In the genomic region with DNA sequence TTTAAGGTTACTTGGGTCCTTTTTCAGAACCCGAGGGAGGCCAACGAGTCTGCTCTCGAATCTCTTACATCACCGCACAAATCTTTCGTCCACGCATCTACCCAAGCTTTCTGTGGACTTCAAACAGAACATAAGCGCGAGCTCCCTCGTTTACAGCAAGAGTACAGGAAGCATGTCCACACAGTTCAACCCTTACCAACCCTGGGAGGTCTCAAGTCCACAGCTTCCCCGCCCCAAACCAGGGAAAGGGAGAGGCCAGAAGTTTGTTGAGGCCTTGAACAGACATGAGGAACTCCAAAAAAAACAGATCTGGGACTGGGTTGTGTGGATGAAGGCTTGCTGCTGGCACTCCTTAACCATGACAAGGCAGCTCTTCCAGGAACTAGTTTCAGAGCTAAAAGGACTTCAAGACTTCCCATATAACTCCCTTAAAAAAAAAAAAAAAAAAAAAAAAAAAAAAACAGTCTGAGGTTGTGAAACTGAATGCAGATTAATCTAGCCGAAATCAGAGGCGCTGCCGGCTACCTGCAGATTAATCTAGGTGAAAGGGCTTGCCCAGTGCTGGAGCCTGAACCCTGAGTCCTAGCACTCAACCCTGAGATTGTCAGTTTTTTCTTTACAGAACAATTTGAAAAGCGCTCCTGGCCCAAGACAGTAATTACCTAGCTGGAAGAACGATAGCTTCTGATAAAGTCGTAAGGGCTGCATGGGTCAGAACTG, we compare ENCODE assay signal across 8 mouse cellular contexts. TPM values are rescaled to one million over a fixed set of nuclear protein-coding genes. Genes with fewer than 3 reads are reported as not detected.
DNase-seq lines count a peak whose midpoint lies in the region; ATAC-seq and TF ChIP-seq lines count a peak whose summit lies in the region.

No protein-coding gene starts in this region.

- no peak for TF ChIP-seq CTCF in G1E (IDR thresholded peaks at IDR 0.05; ENCODE audit: low read depth, low read length)

- H3K27ac ChIP-seq in heart, embryonic 13.5 days (replicated peaks), result 0 out of 2 replicates have a peak overlapping the region, but pooled peaks have one; percentile 84
- no peak overlapping the region for H3K27ac ChIP-seq in hindbrain, embryonic 15.5 days (replicated peaks)
- no peak overlapping the region for H3K27ac ChIP-seq in midbrain, embryonic 12.5 days (replicated peaks)

- peak overlapping the region; percentile 93 for H3K9ac ChIP-seq in heart, embryonic 13.5 days
- peak overlapping the region; percentile 69 for H3K9ac ChIP-seq in hindbrain, embryonic 15.5 days
- H3K9ac ChIP-seq in midbrain, embryonic 12.5 days (replicated peaks), result peak overlapping the region; percentile 81; the same call in 1 of the 2 replicates

- no peaks in the 10 kb centered on the region for H3K9me3 ChIP-seq in heart, embryonic 13.5 days
- no peaks in the 10 kb centered on the region for H3K9me3 ChIP-seq in G1E (replicated peaks)
- no peaks in the 10 kb centered on the region for H3K9me3 ChIP-seq in hindbrain, embryonic 15.5 days
- H3K9me3 ChIP-seq in midbrain, embryonic 12.5 days, result no peaks in the 10 kb centered on the region

- H3K4me1 ChIP-seq in heart, embryonic 13.5 days, result peaks cover 33% of the 10 kb centered on the region
- H3K4me1 ChIP-seq in G1E (ENCODE audit: insufficient read depth, low read depth, low read length), result peaks cover 34% of the 10 kb centered on the region
- peaks cover 38% of the 10 kb centered on the region for H3K4me1 ChIP-seq in hindbrain, embryonic 15.5 days (replicated peaks)
- H3K4me1 ChIP-seq in midbrain, embryonic 12.5 days, result peaks cover 19% of the 10 kb centered on the region

- H3K4me2 ChIP-seq in heart, embryonic 13.5 days, result peak overlapping the region; percentile 79
- H3K4me2 ChIP-seq in hindbrain, embryonic 15.5 days, result peak overlapping the region; percentile 62
- H3K4me2 ChIP-seq in midbrain, embryonic 12.5 days (replicated peaks), result peak overlapping the region; percentile 88

- DNase-seq in heart, postnatal 36 days, result no peak
- no peak for DNase-seq in G1E (ENCODE audit: low spot score)
- DNase-seq in thymus, postnatal 0 days (ENCODE audit: low spot score), result no peak
- no peak for DNase-seq in retina, embryonic 14.5 days (ENCODE audit: low spot score)
- no peak for DNase-seq in gastrocnemius, adult 18-20 months (ENCODE audit: low spot score)

- H3K4me3 ChIP-seq in heart, embryonic 13.5 days, result peak overlapping the region; percentile 80
- peak overlapping the region; percentile 81 for H3K4me3 ChIP-seq in G1E (ENCODE audit: low read depth, low read length)
- H3K4me3 ChIP-seq in hindbrain, embryonic 15.5 days, result peak overlapping the region; percentile 78
- H3K4me3 ChIP-seq in midbrain, embryonic 12.5 days, result peak overlapping the region; percentile 65

- intact Hi-C loops in heart, postnatal 36 days (cut with DNase I), result no loop called here

- 90% methylated on average over 16 of the region's 16 CpGs for WGBS in heart, embryonic 13.5 days
- 96% methylated on average over 16 of the region's 16 CpGs for WGBS in hindbrain, embryonic 15.5 days
- WGBS in midbrain, embryonic 12.5 days, result 93% methylated on average over 16 of the region's 16 CpGs

- no peak for ATAC-seq in heart, embryonic 13.5 days (ENCODE audit: extremely low read depth, insufficient number of reproducible peaks, low FRiP score, low TSS enrichment)
- no peak for ATAC-seq in G1E (ENCODE audit: extremely low read depth, insufficient number of reproducible peaks, low FRiP score, poor library complexity, severe bottlenecking)
- no peak for ATAC-seq in hindbrain, embryonic 15.5 days (ENCODE audit: low FRiP score, low read depth)
- no peak for ATAC-seq in midbrain, embryonic 12.5 days (ENCODE audit: low FRiP score, low read depth)

- H3K27me3 ChIP-seq in heart, embryonic 13.5 days (replicated peaks), result no peaks in the 10 kb centered on the region
- H3K27me3 ChIP-seq in G1E (ENCODE audit: insufficient read depth, low read length), result no peaks in the 10 kb centered on the region
- H3K27me3 ChIP-seq in hindbrain, embryonic 15.5 days, result no peaks in the 10 kb centered on the region
- no peaks in the 10 kb centered on the region for H3K27me3 ChIP-seq in midbrain, embryonic 12.5 days

- peaks cover 43% of the 10 kb centered on the region for H3K36me3 ChIP-seq in heart, embryonic 13.5 days
- peaks cover 60% of the 10 kb centered on the region for H3K36me3 ChIP-seq in G1E (replicated peaks)
- H3K36me3 ChIP-seq in hindbrain, embryonic 15.5 days, result peaks cover 6% of the 10 kb centered on the region; the same call in 1 of the 2 replicates
- H3K36me3 ChIP-seq in midbrain, embryonic 12.5 days, result peaks cover 26% of the 10 kb centered on the region

RNA-seq across cellular contexts. Expression of a gene that starts 1.3 kb away (rescaled TPM):
- 12.0 and 18.0 TPM in 2 replicates for polyA plus RNA-seq in heart, embryonic 13.5 days (2015; fragmentation: Nextera tagmentation; extraction: Ambion mirVana)
- total RNA-seq in heart, postnatal 36 days (2021), result 10 to 100 TPM; 10.4 to 13.0 TPM
- total RNA-seq in G1E (2014; fragmentation: Nextera tagmentation) (12.9 and 16.6 TPM in 2 replicates), G1E (2017) (20.8 and 24.0 TPM in 2 replicates)
- 45.4 and 51.6 TPM in 2 replicates for polyA plus RNA-seq in G1E (2012)
- polyA plus RNA-seq in hindbrain, embryonic 15.5 days (2015; fragmentation: Nextera tagmentation; extraction: Ambion mirVana), result 21.4 and 21.5 TPM in 2 replicates
- polyA plus RNA-seq in midbrain, embryonic 12.5 days (2016; fragmentation: Nextera tagmentation; extraction: Ambion mirVana), result 13.4 and 16.5 TPM in 2 replicates
- polyA plus RNA-seq in thymus, postnatal 0 days (2015; fragmentation: Nextera tagmentation; extraction: Ambion mirVana), result 30.0 and 31.1 TPM in 2 replicates
- total RNA-seq in gastrocnemius, adult 18-20 months (2021), result 1 to 10 TPM; 8.0 to 8.2 TPM

RNA-seq across cellular contexts. Expression of a gene that starts 1.5 kb away (rescaled TPM):
- 5.0 and 5.4 TPM in 2 replicates for polyA plus RNA-seq in heart, embryonic 13.5 days (2015; fragmentation: Nextera tagmentation; extraction: Ambion mirVana)
- total RNA-seq in heart, postnatal 36 days (2021), result 1 to 10 TPM; 2.5 to 2.7 TPM
- total RNA-seq in G1E (2014; fragmentation: Nextera tagmentation) (7.1 and 10.2 TPM in 2 replicates), G1E (2017) (4.2 and 5.3 TPM in 2 replicates)
- polyA plus RNA-seq in G1E (2012), result 1.1 and 1.2 TPM in 2 replicates
- 16.8 TPM in 2 replicates for polyA plus RNA-seq in hindbrain, embryonic 15.5 days (2015; fragmentation: Nextera tagmentation; extraction: Ambion mirVana)
- polyA plus RNA-seq in midbrain, embryonic 12.5 days (2016; fragmentation: Nextera tagmentation; extraction: Ambion mirVana), result 10.8 and 12.1 TPM in 2 replicates
- 7.1 TPM in 2 replicates for polyA plus RNA-seq in thymus, postnatal 0 days (2015; fragmentation: Nextera tagmentation; extraction: Ambion mirVana)
- total RNA-seq in gastrocnemius, adult 18-20 months (2021), result 1 to 10 TPM; 1.5 TPM

RNA-seq across cellular contexts. Expression of a gene that starts 17.7 kb away (rescaled TPM):
- 26.7 and 31.8 TPM in 2 replicates for polyA plus RNA-seq in heart, embryonic 13.5 days (2015; fragmentation: Nextera tagmentation; extraction: Ambion mirVana)
- 10 to 100 TPM; 23.4 to 29.0 TPM for total RNA-seq in heart, postnatal 36 days (2021)
- 4.7 and 6.8 TPM in 2 replicates for total RNA-seq in G1E (2014; fragmentation: Nextera tagmentation)
- total RNA-seq in G1E (2017), result 1.3 and 1.7 TPM in 2 replicates
- 3.5 and 5.0 TPM in 2 replicates for polyA plus RNA-seq in G1E (2012)
- polyA plus RNA-seq in hindbrain, embryonic 15.5 days (2015; fragmentation: Nextera tagmentation; extraction: Ambion mirVana), result 39.6 and 44.8 TPM in 2 replicates
- 14.4 and 18.3 TPM in 2 replicates for polyA plus RNA-seq in midbrain, embryonic 12.5 days (2016; fragmentation: Nextera tagmentation; extraction: Ambion mirVana)
- 7.0 and 7.7 TPM in 2 replicates for polyA plus RNA-seq in thymus, postnatal 0 days (2015; fragmentation: Nextera tagmentation; extraction: Ambion mirVana)
- total RNA-seq in gastrocnemius, adult 18-20 months (2021), result 10 to 100 TPM; 20.0 to 24.3 TPM

RNA-seq across cellular contexts. Expression of a gene that starts 19.1 kb away (rescaled TPM):
- 8.7 and 9.0 TPM in 2 replicates for polyA plus RNA-seq in heart, embryonic 13.5 days (2015; fragmentation: Nextera tagmentation; extraction: Ambion mirVana)
- 1 to 10 TPM; 4.2 to 4.5 TPM for total RNA-seq in heart, postnatal 36 days (2021)
- total RNA-seq in G1E (2014; fragmentation: Nextera tagmentation) (19.0 and 22.2 TPM in 2 replicates), G1E (2017) (3.8 and 4.1 TPM in 2 replicates)
- 33.9 and 38.4 TPM in 2 replicates for polyA plus RNA-seq in G1E (2012)
- polyA plus RNA-seq in hindbrain, embryonic 15.5 days (2015; fragmentation: Nextera tagmentation; extraction: Ambion mirVana), result 24.9 and 29.2 TPM in 2 replicates
- 23.8 and 25.0 TPM in 2 replicates for polyA plus RNA-seq in midbrain, embryonic 12.5 days (2016; fragmentation: Nextera tagmentation; extraction: Ambion mirVana)
- polyA plus RNA-seq in thymus, postnatal 0 days (2015; fragmentation: Nextera tagmentation; extraction: Ambion mirVana), result 8.7 and 9.1 TPM in 2 replicates
- total RNA-seq in gastrocnemius, adult 18-20 months (2021), result 1 to 10 TPM; 5.6 to 5.8 TPM

RNA-seq across cellular contexts. Expression of a gene that starts 23.6 kb away (rescaled TPM):
- polyA plus RNA-seq in heart, embryonic 13.5 days (2015; fragmentation: Nextera tagmentation; extraction: Ambion mirVana), result 1.0 and 3.8 TPM in 2 replicates
- total RNA-seq in heart, postnatal 36 days (2021), result not detected
- not detected in 2 replicates for total RNA-seq in G1E (2014; fragmentation: Nextera tagmentation)
- not detected in 2 replicates for total RNA-seq in G1E (2017)
- polyA plus RNA-seq in G1E (2012), result not detected in 2 replicates
- polyA plus RNA-seq in hindbrain, embryonic 15.5 days (2015; fragmentation: Nextera tagmentation; extraction: Ambion mirVana), result 0.97 and 2.4 TPM in 2 replicates
- 0.52 and 0.77 TPM in 2 replicates for polyA plus RNA-seq in midbrain, embryonic 12.5 days (2016; fragmentation: Nextera tagmentation; extraction: Ambion mirVana)
- polyA plus RNA-seq in thymus, postnatal 0 days (2015; fragmentation: Nextera tagmentation; extraction: Ambion mirVana), result 5.8 and 10.7 TPM in 2 replicates
- over 10,000 TPM; 18,106 to 19,583 TPM for total RNA-seq in gastrocnemius, adult 18-20 months (2021)
